Mouse (Mus musculus) C2C12 (cell line): ENCODE measurements at regions not wholly inside any gene's neighbourhood (a gene's known extent, or its start where the extent isn't known, plus 50 kb on each side); places are given as distances from the start of the nearest gene placed in this dataset.

Experiments
- CTCF ChIP-seq: IDR thresholded peaks from one replicate; pipeline ENCODE4 v1.5.1; 2011; ENCODE audit not compliant: control insufficient read depth, insufficient read depth, insufficient read length
- FOSL1 ChIP-seq: IDR thresholded peaks from one replicate; pipeline ENCODE4 v1.8.0; 2011; ENCODE audit warnings: mild to moderate bottlenecking, low read length; ENCODE audit not compliant: poor library complexity, insufficient read depth, severe bottlenecking
- MAX ChIP-seq: IDR thresholded peaks from one replicate; pipeline ENCODE4 v1.6.1; 2011; ENCODE audit warnings: mild to moderate bottlenecking, control low read depth
- MYOD1 ChIP-seq: IDR thresholded peaks from one replicate; pipeline ENCODE4 v1.6.1; 2011; ENCODE audit warnings: low read depth; ENCODE audit not compliant: control insufficient read depth, insufficient read length
- MYOG ChIP-seq: IDR thresholded peaks from one replicate; pipeline ENCODE4 v1.6.1; 2011; ENCODE audit not compliant: control insufficient read depth, insufficient read length; ENCODE audit errors: extremely low read depth
- USF1 ChIP-seq: IDR thresholded peaks from one replicate; pipeline ENCODE4 v1.6.1; 2011; ENCODE audit warnings: low read depth, mild to moderate bottlenecking, control low read depth, moderate library complexity

- TF ChIP-seq CTCF (no peak), MYOG (no peak), MAX (no peak), MYOD1 (no peak), FOSL1 (no peak), USF1 (no peak)
Observed at GRCm38 (mm10) chr7:133181388-133181787, 57.2 kb upstream of the Ctbp2 start.
